8 mouse cellular contexts compared by ENCODE assay signal in genomic region chr1:164275455-164275954, GRCm38 (mm10). TPM values are rescaled to one million over a fixed set of nuclear protein-coding genes. Genes with fewer than 3 reads are reported as not detected.
A peak's percentile ranks its signal among the peaks of the same experiment; 100 is the strongest.
DNase-seq lines count a peak whose midpoint lies in the region; ATAC-seq lines count a peak whose summit lies in the region.

Ccdc181 (plus strand) TSS chr1:164275585.

- H3K27me3 ChIP-seq in hindbrain, embryonic 13.5 days: 0 out of 2 replicates have a peak, but pooled peaks cover 4% of the 10 kb centered on the region

- peak; percentile 93 for DNase-seq in NIH3T3 (ENCODE audit: low read depth)
- DNase-seq in cerebellum, postnatal 10 days: peak; percentile 94 to 97
- peak; percentile 92 to 93 for DNase-seq in frontal cortex, postnatal 10 days (ENCODE audit: low spot score in 2 of 2)
- peak; percentile 89 to 90 for DNase-seq in layer of hippocampus, postnatal 25 days (ENCODE audit: extremely low spot score in 1 of 2, low spot score in 1 of 2)
- DNase-seq in lung, postnatal 25 days (ENCODE audit: low spot score): peak; percentile 95
- DNase-seq in retina, embryonic 14.5 days (ENCODE audit: low spot score): peak; percentile 95
- DNase-seq in thymus, postnatal 4 days: peak; percentile 99

- H3K27ac ChIP-seq in hindbrain, embryonic 13.5 days: peak within 1 kb of the TSS; percentile 86

- H3K4me1 ChIP-seq in hindbrain, embryonic 13.5 days (replicated peaks): no peaks in the 10 kb centered on the region

- peak; percentile 100 for ATAC-seq in hindbrain, embryonic 13.5 days (ENCODE audit: low FRiP score)

- under 1% methylated on average over 31 of the region's 31 CpGs for WGBS in hindbrain, embryonic 13.5 days

- H3K36me3 ChIP-seq in hindbrain, embryonic 13.5 days: peaks cover 7% of the 10 kb centered on the region

- peak within 1 kb of the TSS; percentile 82 for H3K4me2 ChIP-seq in hindbrain, embryonic 13.5 days

- H3K9ac ChIP-seq in hindbrain, embryonic 13.5 days: peak within 1 kb of the TSS; percentile 78

- H3K4me3 ChIP-seq in hindbrain, embryonic 13.5 days: peak within 1 kb of the TSS; percentile 68

- no peaks in the 10 kb centered on the region for H3K9me3 ChIP-seq in hindbrain, embryonic 13.5 days

RNA-seq across cellular contexts. Expression of gene Ccdc181, which starts in this region (rescaled TPM):
- 22.7 TPM in 2 replicates for polyA plus RNA-seq in hindbrain, embryonic 13.5 days (2015; fragmentation: Nextera tagmentation; extraction: Ambion mirVana)
- 10 to 100 TPM; 22.0 to 22.5 TPM for total RNA-seq in layer of hippocampus, postnatal 25 days (2021)

Comparison
In these comparisons a context has a peak if more than half of its experiments do, and no peak if none do; other contexts are left out.
1. Peak in every context shown above with its lines: DNase-seq, ATAC-seq, H3K4me3 ChIP-seq and H3K27ac ChIP-seq.